Mouse (Mus musculus): ENCODE measurements at regions not wholly inside any gene's neighbourhood (a gene's known extent, or its start where the extent isn't known, plus 50 kb on each side); places are given as distances from the start of the nearest gene placed in this dataset.

- no peak for DNase-seq
Measured at GRCm38 (mm10) chr12:12147088-12147687, 114.8 kb upstream of the Fam49a start.

- no peak for DNase-seq
Measured at GRCm38 (mm10) chr12:12147847-12148246, 114.1 kb upstream of the Fam49a start.

- peak; percentile 21 for DNase-seq
Measured at GRCm38 (mm10) chr12:12148659-12149399, 113.1 kb upstream of the Fam49a start.

- no peak for DNase-seq
Measured at GRCm38 (mm10) chr12:12164411-12164810, 97.5 kb upstream of the Fam49a start.

- DNase-seq, result peak; percentile 36
Measured at GRCm38 (mm10) chr12:12170581-12170980, 91.4 kb upstream of the Fam49a start.

- DNase-seq, result no peak
Measured at GRCm38 (mm10) chr12:12172087-12172823, 89.7 kb upstream of the Fam49a start.

GRCm38 (mm10) chr12:12176331-12177263 is 85.3 kb upstream of the Fam49a start:
- DNase-seq, result peak; percentile 86

GRCm38 (mm10) chr12:12177264-12178043 is 84.5 kb upstream of the Fam49a start:
- no peak for DNase-seq

- no peak for DNase-seq
Measured at GRCm38 (mm10) chr12:12178391-12178790, 83.5 kb upstream of the Fam49a start.

GRCm38 (mm10) chr12:12179292-12179865 is 82.6 kb upstream of the Fam49a start:
- DNase-seq, result no peak

GRCm38 (mm10) chr12:12180986-12181385 is 81.0 kb upstream of the Fam49a start:
- DNase-seq, result no peak

GRCm38 (mm10) chr12:12181686-12182085 is 80.3 kb upstream of the Fam49a start:
- DNase-seq, result no peak

- no peak for DNase-seq
Measured at GRCm38 (mm10) chr12:12186353-12186752, 75.6 kb upstream of the Fam49a start.

GRCm38 (mm10) chr12:12195066-12195465 is 66.9 kb upstream of the Fam49a start:
- no peak for DNase-seq

- DNase-seq, result no peak
Measured at GRCm38 (mm10) chr12:12196627-12197026, 65.3 kb upstream of the Fam49a start.

GRCm38 (mm10) chr12:12208216-12208615 is 53.7 kb upstream of the Fam49a start:
- DNase-seq, result peak; percentile 35

Data from kidney, postnatal 14 days (tissue).